ENCODE assay signal across 15 mouse cellular contexts in the genomic region with DNA sequence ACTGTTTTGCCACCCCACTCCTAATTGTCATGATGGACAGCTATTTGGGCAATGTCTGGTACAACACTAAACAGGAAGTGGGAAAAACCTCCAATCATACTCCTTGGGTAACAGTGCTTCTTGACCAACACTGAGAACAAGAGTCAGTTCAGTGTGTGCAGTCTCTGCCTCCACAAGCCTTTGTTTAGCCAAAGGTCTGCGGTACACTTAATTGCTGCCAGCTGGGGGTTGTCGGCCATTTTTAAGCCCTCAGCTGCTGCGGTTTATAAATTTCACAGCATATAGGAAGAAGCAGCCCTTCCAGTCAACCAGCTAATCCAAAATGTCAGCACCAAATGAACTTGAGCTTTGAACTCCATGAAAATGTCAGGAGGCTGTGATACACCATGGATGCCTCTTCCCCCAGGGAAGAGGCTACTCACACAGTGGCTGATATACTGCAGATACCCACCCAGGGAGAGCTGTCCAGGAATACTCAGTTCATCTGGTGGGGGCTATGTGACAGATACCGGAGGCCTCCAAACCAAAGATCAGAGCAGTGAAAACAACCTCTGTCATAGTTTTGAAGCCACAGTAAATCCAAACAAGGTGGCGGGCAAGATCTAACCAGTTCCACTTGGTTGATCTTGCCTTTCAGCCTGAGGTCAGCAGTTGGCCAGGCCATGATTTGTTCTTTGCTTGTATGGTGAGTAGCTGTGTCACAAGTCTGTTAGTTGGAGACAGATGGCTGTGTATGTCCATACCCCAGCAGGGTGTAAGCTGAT.
A peak's percentile ranks its signal among the peaks of the same experiment; 100 is the strongest.
DNase-seq lines count a peak whose midpoint lies in the region; ATAC-seq lines count a peak whose summit lies in the region.
"Had no signal": no experiment of that assay in that cellular context is flagged by ENCODE, and none has a peak within 500 bp of the region (broad histone marks: within the 10 kb centered on the region; RNA-seq: fewer than 3 reads in every experiment).

No protein-coding gene starts in this region.

- no peaks in the 10 kb centered on the region for H3K4me1 ChIP-seq in hindbrain, embryonic 15.5 days (replicated peaks)
- H3K4me1 ChIP-seq in hindbrain, embryonic 12.5 days = peaks cover 9% of the 10 kb centered on the region
- peaks cover 55% of the 10 kb centered on the region for H3K4me1 ChIP-seq in kidney, embryonic 14.5 days (ENCODE audit: control insufficient read depth, insufficient read depth, low read length)
- 0 out of 2 replicates have a peak, but pooled peaks cover 4% of the 10 kb centered on the region for H3K4me1 ChIP-seq in forebrain, embryonic 13.5 days
- H3K4me1 ChIP-seq: midbrain, embryonic 12.5 days had no signal

- 0 out of 2 replicates have a peak, but pooled peaks have one; percentile 38 for ATAC-seq in hindbrain, embryonic 15.5 days (ENCODE audit: low FRiP score, low read depth)
- ATAC-seq in hindbrain, embryonic 12.5 days (ENCODE audit: low FRiP score) = no peak
- peak; percentile 76 for ATAC-seq in kidney, embryonic 14.5 days (ENCODE audit: low FRiP score, low TSS enrichment)
- peak; percentile 74 for ATAC-seq in megakaryocyte progenitor cell, adult 5-6 weeks (replicated peaks; ENCODE audit: poor library complexity)
- ATAC-seq in forebrain, embryonic 13.5 days = no peak
- ATAC-seq: CD4-positive, CD25-positive, alpha-beta regulatory T cell, adult 4 months; forebrain, embryonic 14.5 days had no signal

- no peaks in the 10 kb centered on the region for H3K36me3 ChIP-seq in hindbrain, embryonic 15.5 days
- H3K36me3 ChIP-seq in hindbrain, embryonic 12.5 days = no peaks in the 10 kb centered on the region
- no peaks in the 10 kb centered on the region for H3K36me3 ChIP-seq in kidney, embryonic 14.5 days (ENCODE audit: control insufficient read depth, insufficient read depth, low read length)
- H3K36me3 ChIP-seq in forebrain, embryonic 13.5 days (ENCODE audit: poor library complexity, severe bottlenecking) = no peaks in the 10 kb centered on the region
- H3K36me3 ChIP-seq: heart, embryonic 15.5 days; midbrain, embryonic 12.5 days had no signal

- no peak overlapping the region for H3K27ac ChIP-seq in hindbrain, embryonic 15.5 days (replicated peaks)
- H3K27ac ChIP-seq in hindbrain, embryonic 12.5 days = no peak overlapping the region
- H3K27ac ChIP-seq in kidney, embryonic 14.5 days (ENCODE audit: low read depth, low read length) = peak overlapping the region; percentile 78
- no peak overlapping the region for H3K27ac ChIP-seq in forebrain, embryonic 13.5 days
- H3K27ac ChIP-seq: heart, embryonic 15.5 days; midbrain, embryonic 12.5 days; stomach, postnatal 0 days had no signal

- no peak overlapping the region for H3K4me2 ChIP-seq in hindbrain, embryonic 15.5 days
- H3K4me2 ChIP-seq in hindbrain, embryonic 12.5 days (replicated peaks) = no peak overlapping the region
- no peak overlapping the region for H3K4me2 ChIP-seq in kidney, embryonic 14.5 days (replicated peaks; ENCODE audit: low read depth, low read length)
- H3K4me2 ChIP-seq in forebrain, embryonic 13.5 days = no peak overlapping the region
- H3K4me2 ChIP-seq: heart, embryonic 15.5 days; midbrain, embryonic 12.5 days had no signal

- H3K27me3 ChIP-seq in hindbrain, embryonic 15.5 days = no peaks in the 10 kb centered on the region
- no peaks in the 10 kb centered on the region for H3K27me3 ChIP-seq in hindbrain, embryonic 12.5 days
- H3K27me3 ChIP-seq in kidney, embryonic 14.5 days (ENCODE audit: control insufficient read depth, insufficient read depth, low read length) = no peaks in the 10 kb centered on the region
- no peaks in the 10 kb centered on the region for H3K27me3 ChIP-seq in forebrain, embryonic 13.5 days
- H3K27me3 ChIP-seq: heart, embryonic 15.5 days; midbrain, embryonic 12.5 days had no signal

- H3K9me3 ChIP-seq in hindbrain, embryonic 15.5 days = no peaks in the 10 kb centered on the region
- no peaks in the 10 kb centered on the region for H3K9me3 ChIP-seq in hindbrain, embryonic 12.5 days (replicated peaks)
- no peaks in the 10 kb centered on the region for H3K9me3 ChIP-seq in kidney, embryonic 14.5 days (ENCODE audit: control insufficient read depth, low read length)
- H3K9me3 ChIP-seq in forebrain, embryonic 13.5 days (replicated peaks) = no peaks in the 10 kb centered on the region
- H3K9me3 ChIP-seq: heart, embryonic 15.5 days; midbrain, embryonic 12.5 days had no signal

- H3K4me3 ChIP-seq in hindbrain, embryonic 15.5 days = no peak overlapping the region
- H3K4me3 ChIP-seq in hindbrain, embryonic 12.5 days = no peak overlapping the region
- H3K4me3 ChIP-seq in kidney, embryonic 14.5 days (ENCODE audit: low read length) = no peak overlapping the region
- no peak overlapping the region for H3K4me3 ChIP-seq in forebrain, embryonic 13.5 days
- H3K4me3 ChIP-seq: heart, embryonic 15.5 days; midbrain, embryonic 12.5 days had no signal

- 69% methylated on average over 5 of the region's 5 CpGs for WGBS in hindbrain, embryonic 15.5 days
- 67% methylated on average over 5 of the region's 5 CpGs for WGBS in hindbrain, embryonic 12.5 days
- WGBS in kidney, embryonic 14.5 days = 21% methylated on average over 5 of the region's 5 CpGs
- 78% methylated on average over 5 of the region's 5 CpGs for WGBS in forebrain, embryonic 13.5 days

- H3K9ac ChIP-seq in hindbrain, embryonic 15.5 days = no peak overlapping the region
- H3K9ac ChIP-seq in hindbrain, embryonic 12.5 days = no peak overlapping the region
- H3K9ac ChIP-seq in kidney, embryonic 14.5 days (ENCODE audit: low read depth, low read length) = no peak overlapping the region
- H3K9ac ChIP-seq in forebrain, embryonic 13.5 days = no peak overlapping the region
- H3K9ac ChIP-seq: heart, embryonic 15.5 days; midbrain, embryonic 12.5 days had no signal

- peak; percentile 67 for DNase-seq in embryo, embryonic 11 days
- DNase-seq in right cerebral cortex, postnatal 10 days (ENCODE audit: low spot score in 2 of 2) = no peak
- no peak for DNase-seq in cerebellum, adult 9-10 months
- DNase-seq: cerebellum, adult 11 months; layer of hippocampus, postnatal 36 days had no signal

Comparison
In these comparisons a context has a peak if more than half of its experiments do, and no peak if none do; other contexts are left out.
1. ATAC-seq: peak in hindbrain, embryonic 15.5 days (single experiment), kidney, embryonic 14.5 days (single experiment) and megakaryocyte progenitor cell, adult 5-6 weeks (single experiment); none in hindbrain, embryonic 12.5 days (single experiment) and forebrain, embryonic 13.5 days (single experiment).